Mouse (Mus musculus): Measurements from ENCODE around the gene Hist1h2be. TPM values are rescaled to one million over a fixed set of nuclear protein-coding genes. Genes with fewer than 3 reads are reported as not detected.
A peak's percentile ranks its signal among the peaks of the same experiment; 100 is the strongest.
"Not testable (repeated sequence)": the region's sequence is repeated elsewhere in the genome, so short reads cannot be mapped to it uniquely, and the experiment has no call there.

Gene Hist1h2be
- total RNA-seq, 2 experiments from 2014 or later = 6.8 to 7.2 TPM

DNA sequence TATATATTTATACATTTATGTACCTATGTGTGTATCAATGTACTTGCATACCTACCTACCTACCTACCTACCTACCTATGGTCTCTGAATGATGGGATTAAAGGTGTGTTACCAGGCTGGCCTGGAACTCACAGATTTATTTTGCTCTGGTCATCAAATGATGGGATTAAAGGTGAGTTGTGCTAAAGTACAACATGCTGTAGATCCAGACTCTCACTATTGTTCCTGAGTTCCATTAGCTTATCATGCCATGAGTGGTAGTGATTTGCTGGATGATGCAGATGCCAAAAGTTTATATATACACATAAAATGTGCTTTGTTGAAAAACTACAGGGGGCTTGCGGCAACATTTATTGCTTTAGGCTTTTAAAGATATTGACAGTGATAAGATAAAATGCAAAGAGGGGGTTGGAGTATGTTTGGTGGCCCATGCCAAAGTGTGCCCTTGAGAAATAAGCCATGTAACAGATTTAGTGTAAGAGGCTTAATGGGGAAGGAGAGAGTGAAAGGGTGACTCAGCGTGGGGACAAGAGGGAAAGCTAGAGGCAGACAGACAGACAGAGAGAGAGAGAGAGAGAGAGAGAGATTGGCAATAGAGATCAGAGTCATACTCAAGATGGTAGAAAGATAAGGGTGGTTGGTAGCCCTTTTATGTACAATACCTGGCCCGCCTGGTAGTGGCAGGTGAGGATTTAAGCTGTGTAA is 83.8 kb downstream of the Hist1h2be start:
- intact Hi-C loops (cut with DNase I) = no loop called here
- DNase-seq (ENCODE audit: extremely low spot score in 1 of 2, low spot score in 2 of 2) = no peak

DNA sequence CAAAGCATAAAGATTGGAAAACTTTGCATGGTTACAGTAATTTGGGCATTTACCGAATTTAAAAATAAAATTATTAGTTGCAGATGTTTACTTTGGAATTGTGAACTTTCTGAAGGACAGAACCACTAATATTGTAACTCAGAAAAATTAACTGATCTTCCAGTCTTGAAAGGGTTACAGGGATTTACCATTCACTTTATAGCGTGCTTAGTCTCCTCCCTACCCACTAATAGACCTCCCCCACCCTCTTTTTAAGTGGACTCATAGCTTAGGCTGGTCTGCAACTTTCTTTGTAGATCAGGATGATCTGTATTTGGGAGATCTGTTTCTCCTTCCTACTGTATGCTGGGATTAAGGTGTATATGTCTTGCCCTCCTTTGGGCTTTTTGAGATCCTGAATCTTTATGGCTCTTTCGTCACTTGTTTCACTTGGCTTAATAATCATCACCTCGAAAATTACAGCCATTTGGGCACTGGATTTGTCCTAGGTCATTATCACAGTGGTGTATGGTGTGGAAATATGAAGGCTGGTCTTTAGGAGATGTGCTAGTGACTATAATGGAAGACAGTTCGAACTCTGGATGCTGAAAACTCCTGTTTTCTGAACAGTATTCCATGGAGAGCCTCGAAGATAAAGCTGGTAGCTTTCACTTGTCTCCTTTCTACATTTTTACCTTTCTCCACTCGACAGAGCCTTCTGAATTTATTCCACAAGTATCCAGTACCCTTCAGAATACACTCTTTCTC is 84.7 kb downstream of the Hist1h2be start:
- intact Hi-C loops (cut with DNase I) = no loop called here
- no peak for DNase-seq (ENCODE audit: extremely low spot score in 1 of 2, low spot score in 2 of 2)

DNA sequence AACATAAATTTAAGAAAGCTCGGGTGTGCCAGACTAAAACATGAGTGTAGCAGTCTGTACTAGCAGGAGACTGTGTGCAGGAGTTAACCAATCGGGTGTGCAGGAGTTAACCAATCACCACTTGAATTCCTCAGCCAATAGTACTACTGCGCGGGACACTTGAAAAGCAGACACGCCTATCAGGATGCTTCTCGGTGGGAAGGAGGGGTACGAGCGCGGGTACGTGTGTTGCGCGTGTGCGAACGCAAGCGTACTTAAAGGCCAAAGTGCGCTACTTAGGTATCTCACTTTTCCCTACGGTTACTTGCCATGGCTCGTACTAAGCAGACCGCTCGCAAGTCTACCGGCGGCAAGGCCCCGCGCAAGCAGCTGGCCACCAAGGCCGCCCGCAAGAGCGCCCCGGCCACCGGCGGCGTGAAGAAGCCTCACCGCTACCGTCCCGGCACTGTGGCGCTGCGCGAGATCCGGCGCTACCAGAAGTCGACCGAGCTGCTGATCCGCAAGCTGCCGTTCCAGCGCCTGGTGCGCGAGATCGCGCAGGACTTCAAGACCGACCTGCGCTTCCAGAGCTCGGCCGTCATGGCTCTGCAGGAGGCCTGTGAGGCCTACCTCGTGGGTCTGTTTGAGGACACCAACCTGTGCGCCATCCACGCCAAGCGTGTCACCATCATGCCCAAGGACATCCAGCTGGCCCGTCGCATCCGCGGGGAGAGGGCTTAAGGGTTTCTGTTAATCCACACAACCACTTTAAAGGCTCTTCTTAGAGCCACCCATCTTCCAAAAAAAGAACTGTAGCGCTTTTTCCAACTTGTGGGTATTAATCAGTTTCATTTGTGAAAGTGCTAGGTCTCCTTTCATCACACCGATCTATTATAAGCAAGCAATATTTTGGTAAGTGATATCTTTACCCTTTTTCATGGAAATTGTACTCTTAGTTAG is 85.5 kb downstream of the Hist1h2be start, which contains the start of gene Hist1h3g:
Gene Hist1h3g, plus strand, starts transcription at position 286 of the 939 bp plus-strand sequence.
- intact Hi-C loops (cut with DNase I) = not testable (repeated sequence)
- peak; percentile 89 to 97 for DNase-seq (ENCODE audit: extremely low spot score in 1 of 2, low spot score in 2 of 2)

DNA sequence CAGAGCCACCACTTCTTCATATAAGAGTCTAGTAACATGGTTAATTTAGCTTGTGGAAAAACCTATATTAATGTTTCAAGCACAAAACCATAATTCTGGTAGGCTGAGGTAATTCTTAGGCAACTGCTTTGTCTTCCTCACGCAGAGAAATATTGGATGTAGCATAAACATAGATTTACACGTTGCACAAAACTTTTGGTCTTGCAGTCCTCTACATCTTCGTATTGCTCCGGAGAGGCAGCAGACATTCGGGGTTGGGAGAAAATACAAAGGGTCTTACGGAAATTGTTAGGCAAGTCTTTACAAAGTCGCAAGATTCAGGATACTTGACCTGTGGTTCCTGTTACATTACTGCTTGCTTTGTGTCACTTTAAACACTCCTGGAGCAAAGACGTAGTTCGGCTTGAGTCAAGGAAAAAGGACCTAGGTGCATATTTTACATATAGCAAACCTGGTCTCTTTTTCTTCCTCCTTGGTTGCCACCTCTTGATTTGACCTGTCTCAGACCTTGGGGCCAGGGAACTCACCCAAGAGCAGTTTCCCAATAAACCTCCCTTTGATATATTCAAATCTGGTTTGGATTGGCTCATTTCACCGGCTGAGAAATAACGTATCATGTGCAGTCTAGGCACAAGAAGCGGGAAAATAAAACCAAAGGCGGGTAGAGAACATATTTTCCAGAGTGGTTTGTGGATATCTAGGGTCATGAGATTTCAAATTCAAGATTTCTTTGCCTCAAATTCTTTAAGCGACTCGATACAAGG is 86.4 kb downstream of the Hist1h2be start:
- intact Hi-C loops (cut with DNase I) = no loop called here
- DNase-seq (ENCODE audit: extremely low spot score in 1 of 2, low spot score in 2 of 2) = no peak

Small RNAs within 50 kb of the gene (microRNA-seq; reads per million reads assigned to microRNA genes)
- gene Gm44297 (not detected), gene Gm44359 (not detected), gene Gm44394 (not detected)

Other genes with a start within 250 kb of the Hist1h2be start
- gene Abt1, start 197.3 kb downstream of the Hist1h2be start, total RNA-seq (2021) = 1 to 10 TPM; 6.3 to 6.5 TPM
- gene Btn1a1, start 155.2 kb downstream of the Hist1h2be start, total RNA-seq (2021) = not detected
- gene Btn2a2, start 132.3 kb downstream of the Hist1h2be start, total RNA-seq (2021) = under 1 TPM; 0.75 to 0.88 TPM
- gene Hist1h4h, start 90.1 kb downstream of the Hist1h2be start, total RNA-seq (2021) = 100 to 1,000 TPM; 265 to 270 TPM
- gene Hist1h2af, start 87.2 kb downstream of the Hist1h2be start, total RNA-seq (2021) = 10 to 100 TPM; 27.0 to 28.3 TPM
- 10 to 100 TPM in 1 of 2 experiments, 1 to 10 TPM in 1; 9.7 to 10.4 TPM for gene Hist1h3g, start 85.7 kb downstream of the Hist1h2be start, total RNA-seq (2021)
- gene Hist1h2bh, start 77.7 kb downstream of the Hist1h2be start, total RNA-seq (2021) = 1 to 10 TPM; 1.4 to 1.7 TPM
- gene Hist1h3f, start 77.1 kb downstream of the Hist1h2be start, total RNA-seq (2021) = 10 to 100 TPM; 22.6 to 23.0 TPM
- gene Hist1h4f, start 69.5 kb downstream of the Hist1h2be start, total RNA-seq (2021) = 100 to 1,000 TPM; 148 to 159 TPM
- 1 to 10 TPM; 4.5 to 5.3 TPM for gene Hist1h1d, start 67.9 kb downstream of the Hist1h2be start, total RNA-seq (2021)
- 10 to 100 TPM; 65.0 to 81.2 TPM for gene Hist1h3e, start 58.8 kb downstream of the Hist1h2be start, total RNA-seq (2021)
- gene Hist1h2ae, start 49.9 kb downstream of the Hist1h2be start, total RNA-seq (2021) = 10 to 100 TPM in 1 of 2 experiments, 1 to 10 TPM in 1; 9.5 to 14.3 TPM
- gene Hist1h2bg, start 49.7 kb downstream of the Hist1h2be start, total RNA-seq (2021) = 100 to 1,000 TPM in 1 of 2 experiments, 10 to 100 TPM in 1; 94.0 to 103 TPM
- 10 to 100 TPM; 38.1 to 39.3 TPM for gene Hist1h2bf, start 46.9 kb downstream of the Hist1h2be start, total RNA-seq (2021)
- gene Hist1h2ad, start 46.7 kb downstream of the Hist1h2be start, total RNA-seq (2021) = 1 to 10 TPM; 5.8 to 9.4 TPM
- 1 to 10 TPM; 8.4 to 9.1 TPM for gene Hist1h3d, start 45.4 kb downstream of the Hist1h2be start, total RNA-seq (2021)
- 100 to 1,000 TPM; 134 to 145 TPM for gene Hist1h4d, start 39.5 kb downstream of the Hist1h2be start, total RNA-seq (2021)
- 10 to 100 TPM; 62.5 to 68.0 TPM for gene Hist1h1e, start 1.4 kb upstream of the Hist1h2be start, total RNA-seq (2021)
- gene Hist1h2ac, start 62.8 kb upstream of the Hist1h2be start, total RNA-seq (2021) = 1 to 10 TPM; 2.4 to 2.9 TPM
- gene Hist1h2bc, start 63.1 kb upstream of the Hist1h2be start, total RNA-seq (2021) = 10 to 100 TPM; 17.4 to 21.2 TPM
- gene Hist1h1t, start 74.7 kb upstream of the Hist1h2be start, total RNA-seq (2021) = not detected
- gene Hist1h4c, start 77.3 kb upstream of the Hist1h2be start, total RNA-seq (2021) = 100 to 1,000 TPM in 1 of 2 experiments, 10 to 100 TPM in 1; 94.0 to 104 TPM
- 1 to 10 TPM; 2.0 to 2.5 TPM for gene Hfe, start 89.7 kb upstream of the Hist1h2be start, total RNA-seq (2021)
- 10 to 100 TPM; 75.9 to 81.0 TPM for gene Hist1h1c, start 117.7 kb upstream of the Hist1h2be start, total RNA-seq (2021)
- 10 to 100 TPM; 13.2 to 15.0 TPM for gene Hist1h3c, start 124.5 kb upstream of the Hist1h2be start, total RNA-seq (2021)
- 10 to 100 TPM; 25.4 to 26.6 TPM for gene Hist1h2bb, start 125.6 kb upstream of the Hist1h2be start, total RNA-seq (2021)
- gene Hist1h2ab, start 130.0 kb upstream of the Hist1h2be start, total RNA-seq (2021) = 10 to 100 TPM; 43.9 to 44.2 TPM
- gene Hist1h3b, start 131.1 kb upstream of the Hist1h2be start, total RNA-seq (2021) = 10 to 100 TPM; 37.4 to 47.0 TPM
- 10 to 100 TPM; 79.7 to 80.1 TPM for gene Hist1h4b, start 135.9 kb upstream of the Hist1h2be start, total RNA-seq (2021)
- gene Hist1h4a, start 140.1 kb upstream of the Hist1h2be start, total RNA-seq (2021) = 10 to 100 TPM; 77.4 to 83.3 TPM
- gene Hist1h3a, start 141.3 kb upstream of the Hist1h2be start, total RNA-seq (2021) = 10 to 100 TPM; 53.3 to 58.4 TPM
- gene Hist1h1a, start 142.5 kb upstream of the Hist1h2be start, total RNA-seq (2021) = 10 to 100 TPM; 32.9 to 36.8 TPM
- gene Trim38, start 148.8 kb upstream of the Hist1h2be start, total RNA-seq (2021) = under 1 TPM; 0.36 to 0.54 TPM
- not detected for gene Slc17a2, start 185.9 kb upstream of the Hist1h2be start, total RNA-seq (2021)
- gene Slc17a3, start 218.3 kb upstream of the Hist1h2be start, total RNA-seq (2021) = under 1 TPM; 0.19 to 0.28 TPM
- not detected for gene Slc17a1, start 246.6 kb upstream of the Hist1h2be start, total RNA-seq (2021)